Mouse (Mus musculus) cortical plate, adult 2 months (tissue): Measurements from ENCODE around the gene Crhr1. TPM values are rescaled to one million over a fixed set of nuclear protein-coding genes. Genes with fewer than 3 reads are reported as not detected.

ENCODE experiments used
- H3K27ac ChIP-seq: fragments of 200-500 bp; 2 replicates; pipeline ENCODE4 v1.5.1; 2012; ENCODE audit warnings: low read length, control low read depth, inconsistent platforms; ENCODE audit not compliant: insufficient read depth
- H3K4me1 ChIP-seq: fragments of 200-500 bp; 2 replicates; pipeline ENCODE4 v1.6.1; 2011; ENCODE audit warnings: low read length; ENCODE audit not compliant: control insufficient read depth, insufficient read depth
- H3K4me3 ChIP-seq: fragments of 200-500 bp; 2 replicates; pipeline ENCODE4 v1.5.1; 2011; ENCODE audit warnings: mild to moderate bottlenecking, low read length, control low read depth; ENCODE audit not compliant: insufficient read depth
- CTCF ChIP-seq: fragments of 200-500 bp; IDR thresholded peaks from 2 replicates; pipeline ENCODE4 v1.5.1; 2011; ENCODE audit warnings: mild to moderate bottlenecking, control low read depth, low read length; ENCODE audit not compliant: insufficient read depth; ENCODE audit errors: extremely low read depth
- POLR2A ChIP-seq: fragments of 200-500 bp; IDR thresholded peaks from 2 replicates; pipeline ENCODE4 v1.6.1; 2011; ENCODE audit warnings: mild to moderate bottlenecking, low read length, control low read depth; ENCODE audit not compliant: insufficient read depth; ENCODE audit errors: extremely low read depth
- polyA plus RNA-seq: library from polyadenylated mRNA; depleted of rRNA; stranded (reverse); fragments of >200 nt; gene quantifications from 2 replicates; pipeline ENCODE4 v1.2.3, GENCODE M21; 2012

Gene Crhr1
- polyA plus RNA-seq, 1 experiment = 33.1 TPM

DNA sequence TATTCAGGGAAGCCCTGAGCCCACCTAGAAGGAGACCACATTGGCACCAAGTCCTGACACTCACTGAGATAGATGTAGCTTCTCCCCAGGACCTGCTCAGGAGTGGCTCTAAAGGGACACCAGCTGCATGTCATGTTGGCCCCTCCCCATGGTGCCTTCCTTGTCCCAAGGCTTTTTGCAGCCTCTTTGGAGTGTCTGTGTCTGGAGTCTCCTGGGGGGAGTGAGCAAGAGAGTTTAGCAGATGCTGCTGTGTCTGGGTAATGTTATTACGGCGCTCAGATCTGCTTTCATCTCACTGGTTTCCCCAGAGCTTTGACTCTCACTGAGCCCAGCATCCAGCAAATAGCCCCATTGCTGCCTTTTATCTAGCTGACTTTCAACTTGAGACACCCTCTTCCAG, 25.7 kb upstream of the Crhr1 start:
- TF ChIP-seq CTCF = no peak
- TF ChIP-seq POLR2A = no peak
- Histone ChIP-seq H3K4me3 (no peak overlapping the region), H3K27ac (no peak overlapping the region), H3K4me1 (no peaks in the 10 kb centered on the region; the same call in 1 of the 2 replicates)

DNA sequence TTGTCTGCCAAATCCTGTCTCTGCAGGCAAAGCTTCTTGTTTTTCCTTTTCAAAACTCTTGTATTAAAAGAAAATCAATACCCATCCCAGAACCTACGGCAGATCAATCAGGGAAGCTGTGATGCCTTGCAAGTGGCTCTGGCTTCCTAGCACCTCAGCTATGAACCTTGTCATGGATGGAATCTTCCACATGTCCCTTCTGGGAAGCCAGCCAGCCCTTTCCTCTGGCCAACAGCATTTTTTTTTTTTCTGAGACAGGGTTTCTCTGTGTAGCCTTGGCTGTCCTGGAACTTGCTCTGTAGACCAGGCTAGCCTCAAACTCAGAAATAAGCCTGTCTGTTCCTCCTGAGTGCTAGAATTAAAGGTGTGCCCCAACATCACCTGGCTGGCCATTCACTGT, 22.3 kb upstream of the Crhr1 start:
- H3K4me3 ChIP-seq = no peak overlapping the region
- no peak overlapping the region for H3K27ac ChIP-seq
- TF ChIP-seq POLR2A (no peak), CTCF (no peak)
- no peaks in the 10 kb centered on the region; the same call in 1 of the 2 replicates for H3K4me1 ChIP-seq

DNA sequence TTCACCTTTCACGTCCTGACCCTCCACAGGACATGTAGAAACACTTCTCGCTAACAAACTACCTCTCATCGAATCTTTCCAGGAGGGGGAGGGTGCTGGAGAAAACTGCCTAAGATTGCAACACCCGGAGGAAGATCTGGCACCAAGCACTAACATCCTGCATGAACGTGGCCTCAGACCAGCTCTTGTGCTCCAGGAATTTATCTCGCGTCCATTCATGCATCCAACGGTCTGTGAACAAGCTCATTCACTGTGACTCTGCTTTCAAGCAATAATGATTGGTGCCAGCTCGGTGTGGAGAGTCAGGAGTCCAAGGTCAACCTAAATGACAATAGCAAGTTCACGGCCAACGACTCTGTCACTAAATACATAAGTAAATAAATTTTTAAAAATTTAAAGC, 20.8 kb upstream of the Crhr1 start:
- Histone ChIP-seq H3K4me3 (no peak overlapping the region), H3K27ac (no peak overlapping the region), H3K4me1 (no peaks in the 10 kb centered on the region)
- no peak for TF ChIP-seq POLR2A
- TF ChIP-seq CTCF = no peak

- no peak overlapping the region for H3K27ac ChIP-seq
Observed at GRCm38 (mm10) chr11:104113699-104114098, 19.0 kb upstream of the Crhr1 start.

DNA sequence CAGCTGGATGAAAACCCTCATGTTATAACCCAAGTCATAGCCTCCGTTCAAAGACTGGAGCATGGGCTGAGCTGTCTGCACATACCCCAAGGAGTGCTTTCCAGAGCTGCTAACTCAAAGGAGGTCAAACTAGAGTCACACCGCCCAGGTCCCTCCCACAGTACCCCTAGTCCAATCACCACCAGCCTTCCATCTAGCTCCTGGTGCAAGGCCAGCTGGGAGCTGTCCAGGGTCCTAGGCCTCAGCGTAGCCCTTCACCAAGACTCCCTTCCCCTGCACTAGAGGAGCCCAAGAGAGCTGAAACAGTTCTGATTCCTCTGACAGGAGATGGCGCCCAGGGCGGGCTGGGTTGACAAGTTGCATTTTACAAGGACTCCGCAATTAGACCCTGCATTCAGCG, 18.0 kb upstream of the Crhr1 start:
- no peaks in the 10 kb centered on the region for H3K4me1 ChIP-seq
- H3K27ac ChIP-seq = no peak overlapping the region
- TF ChIP-seq POLR2A (no peak), CTCF (no peak)
- H3K4me3 ChIP-seq = no peak overlapping the region

More at GRCm38 (mm10) chr11:104113699-104114098, 19.0 kb upstream of the Crhr1 start:
- H3K4me1 ChIP-seq = no peaks in the 10 kb centered on the region
- no peak overlapping the region for H3K4me3 ChIP-seq
- no peak for TF ChIP-seq CTCF

- Histone ChIP-seq H3K4me3 (no peak overlapping the region), H3K27ac (no peak overlapping the region), H3K4me1 (peaks cover 2% of the 10 kb centered on the region; the same call in 1 of the 2 replicates)
- TF ChIP-seq POLR2A (no peak), CTCF (no peak)
Observed at GRCm38 (mm10) chr11:104118356-104118755, 14.3 kb upstream of the Crhr1 start.

DNA sequence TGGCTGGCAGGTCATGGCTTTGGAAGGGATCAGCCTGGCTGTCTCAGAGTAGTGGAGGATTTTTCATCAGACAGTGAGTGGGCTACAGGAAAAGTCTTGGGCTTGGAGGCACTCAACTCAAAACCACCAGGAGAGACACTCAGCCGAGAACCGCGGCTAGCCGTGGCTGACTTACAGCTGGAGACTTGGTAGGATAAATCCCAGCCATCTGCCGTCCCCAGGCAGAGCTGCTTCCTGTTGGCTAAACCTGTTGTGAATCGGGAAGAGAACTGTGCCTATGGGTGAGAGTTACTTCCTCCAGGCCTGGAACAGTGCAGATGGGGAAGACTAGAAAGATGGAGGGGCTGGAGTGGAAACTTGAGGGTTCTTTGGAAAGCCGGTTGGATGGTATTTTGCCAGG, 9.7 kb upstream of the Crhr1 start:
- TF ChIP-seq POLR2A = no peak
- TF ChIP-seq CTCF = no peak
- Histone ChIP-seq H3K4me3 (no peak overlapping the region), H3K27ac (no peak overlapping the region), H3K4me1 (peaks cover 2% of the 10 kb centered on the region; the same call in 1 of the 2 replicates)

GRCm38 (mm10) chr11:104123479-104123878, 9.2 kb upstream of the Crhr1 start:
- no peak for TF ChIP-seq CTCF
- no peak for TF ChIP-seq POLR2A
- no peak overlapping the region for H3K4me3 ChIP-seq
- H3K4me1 ChIP-seq = peaks cover 2% of the 10 kb centered on the region; the same call in 1 of the 2 replicates
- no peak overlapping the region for H3K27ac ChIP-seq

DNA sequence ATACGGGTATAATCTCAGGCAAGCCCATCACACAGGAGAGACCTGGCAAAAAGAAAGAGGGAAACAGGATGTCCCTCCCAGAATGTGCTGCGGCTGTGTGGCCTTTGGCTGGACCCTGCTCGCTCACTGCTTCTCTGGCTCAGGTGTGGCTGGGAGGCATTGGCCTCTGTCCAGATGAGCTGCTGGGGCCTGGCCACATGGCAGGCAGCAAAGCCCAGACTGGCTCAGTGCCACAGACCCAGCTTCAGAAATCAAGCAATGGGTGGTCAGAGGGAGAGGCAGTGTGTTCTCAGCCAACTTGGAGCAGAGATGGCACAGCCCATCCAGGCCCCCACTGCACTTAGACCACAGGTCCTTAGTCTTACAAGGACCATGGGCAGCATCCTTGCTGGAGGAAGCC, 8.1 kb upstream of the Crhr1 start:
- no peak overlapping the region for H3K27ac ChIP-seq
- TF ChIP-seq CTCF (no peak), POLR2A (no peak)
- H3K4me3 ChIP-seq = no peak overlapping the region
- H3K4me1 ChIP-seq = peaks cover 2% of the 10 kb centered on the region; the same call in 1 of the 2 replicates

- H3K4me1 ChIP-seq = no peaks in the 10 kb centered on the region
- TF ChIP-seq POLR2A = no peak
- no peak for TF ChIP-seq CTCF
- H3K27ac ChIP-seq = no peak overlapping the region
- H3K4me3 ChIP-seq = no peak overlapping the region
Observed at GRCm38 (mm10) chr11:104129466-104129865, 3.2 kb upstream of the Crhr1 start.
